Comparison of ENCODE assay signal across 7 mouse cellular contexts in genomic region chr12:70825651-70826317, GRCm38 (mm10). TPM values are rescaled to one million over a fixed set of nuclear protein-coding genes. Genes with fewer than 3 reads are reported as not detected.
DNase-seq lines count a peak whose midpoint lies in the region; ATAC-seq and TF ChIP-seq lines count a peak whose summit lies in the region.

No protein-coding gene starts in this region.

- DNase-seq in thymus, adult 2 months, result no peak
- no peak for DNase-seq in thymus, postnatal 14 days
- peak; percentile 63 for DNase-seq in brain, embryonic 14.5 days (ENCODE audit: low read depth)

- peak overlapping the region; percentile 75 for H3K9ac ChIP-seq in forebrain, embryonic 16.5 days (replicated peaks; ENCODE audit: low read depth, low read length)
- H3K9ac ChIP-seq in intestine, postnatal 0 days (ENCODE audit: low read depth, low read length), result peak overlapping the region; percentile 81
- peak overlapping the region; percentile 92 for H3K9ac ChIP-seq in lung, embryonic 16.5 days (ENCODE audit: low read length)

- peak overlapping the region; percentile 75 for H3K4me3 ChIP-seq in thymus, adult 2 months (ENCODE audit: control insufficient read depth, insufficient read depth, low read length)
- peak overlapping the region; percentile 73 for H3K4me3 ChIP-seq in forebrain, embryonic 16.5 days (replicated peaks; ENCODE audit: low read length)
- peak overlapping the region; percentile 78 for H3K4me3 ChIP-seq in intestine, postnatal 0 days (ENCODE audit: low read depth, low read length)
- peak overlapping the region; percentile 73 for H3K4me3 ChIP-seq in lung, embryonic 16.5 days (ENCODE audit: low read length)
- peak overlapping the region; percentile 68 for H3K4me3 ChIP-seq in small intestine, adult 2 months (ENCODE audit: low read depth, low read length)

- TF ChIP-seq CTCF in thymus, adult 2 months (IDR thresholded peaks at IDR 0.05; ENCODE audit: borderline replicate concordance, control insufficient read depth, extremely low read depth, insufficient read depth, low read length, poor library complexity), result peak; percentile 79; the same call in 1 of the 2 replicates
- TF ChIP-seq CTCF in brain, embryonic 14.5 days (IDR thresholded peaks at IDR 0.05; ENCODE audit: borderline replicate concordance, extremely low read depth, insufficient read depth, insufficient read length), result peak; percentile 53; the same call in 1 of the 2 replicates
- TF ChIP-seq CTCF in intestine, postnatal 0 days (IDR thresholded peaks at IDR 0.05; ENCODE audit: low read depth), result no peak; the same call in none of the 2 replicates
- no peak; the same call in 1 of the 2 replicates for TF ChIP-seq CTCF in small intestine, adult 2 months (IDR thresholded peaks at IDR 0.05; ENCODE audit: extremely low read depth, insufficient read length, insufficient replicate concordance, low read depth, low read length)

- no peak; the same call in 1 of the 2 replicates for TF ChIP-seq POLR2A in thymus, adult 2 months (IDR thresholded peaks at IDR 0.05; ENCODE audit: control insufficient read depth, extremely low read depth, insufficient read depth, low read length, poor library complexity)
- TF ChIP-seq POLR2A in brain, embryonic 14.5 days (IDR thresholded peaks at IDR 0.05; ENCODE audit: borderline replicate concordance, extremely low read depth, insufficient read depth, insufficient read length, poor library complexity, severe bottlenecking), result no peak
- TF ChIP-seq POLR2A in small intestine, adult 2 months (IDR thresholded peaks at IDR 0.05; ENCODE audit: low read depth, low read length), result no peak

- peaks cover 9% of the 10 kb centered on the region for H3K4me1 ChIP-seq in thymus, adult 2 months (replicated peaks; ENCODE audit: control insufficient read depth, insufficient read depth, low read length)
- H3K4me1 ChIP-seq in forebrain, embryonic 16.5 days (replicated peaks; ENCODE audit: control insufficient read depth, insufficient read depth, low read length), result peaks cover 21% of the 10 kb centered on the region
- H3K4me1 ChIP-seq in intestine, postnatal 0 days (replicated peaks; ENCODE audit: control insufficient read depth, insufficient read depth, low read length), result no peaks in the 10 kb centered on the region; the same call in 1 of the 2 replicates
- peaks cover 13% of the 10 kb centered on the region for H3K4me1 ChIP-seq in lung, embryonic 16.5 days (replicated peaks; ENCODE audit: control insufficient read depth, insufficient read depth, low read length)
- H3K4me1 ChIP-seq in small intestine, adult 2 months (ENCODE audit: control insufficient read depth, insufficient read depth, insufficient read length, low read length), result peaks cover 3% of the 10 kb centered on the region

- H3K9me3 ChIP-seq in forebrain, embryonic 16.5 days (ENCODE audit: control insufficient read depth, low read length), result no peaks in the 10 kb centered on the region
- no peaks in the 10 kb centered on the region for H3K9me3 ChIP-seq in intestine, postnatal 0 days (ENCODE audit: control insufficient read depth)
- no peaks in the 10 kb centered on the region for H3K9me3 ChIP-seq in lung, embryonic 16.5 days (ENCODE audit: control insufficient read depth, low read length)

- H3K4me2 ChIP-seq in forebrain, embryonic 16.5 days (ENCODE audit: low read length), result peak overlapping the region; percentile 79
- peak overlapping the region; percentile 87 for H3K4me2 ChIP-seq in intestine, postnatal 0 days (replicated peaks; ENCODE audit: low read depth)
- H3K4me2 ChIP-seq in lung, embryonic 16.5 days (ENCODE audit: low read depth, low read length), result peak overlapping the region; percentile 86

- H3K27me3 ChIP-seq in thymus, adult 2 months (ENCODE audit: control insufficient read depth, insufficient read depth, low read length), result no peaks in the 10 kb centered on the region
- H3K27me3 ChIP-seq in forebrain, embryonic 16.5 days (replicated peaks; ENCODE audit: control insufficient read depth, insufficient read depth, low read length), result no peaks in the 10 kb centered on the region
- no peaks in the 10 kb centered on the region for H3K27me3 ChIP-seq in intestine, postnatal 0 days (replicated peaks; ENCODE audit: control insufficient read depth, insufficient read depth, low read length)
- H3K27me3 ChIP-seq in lung, embryonic 16.5 days (ENCODE audit: control insufficient read depth, insufficient read depth, low read depth, low read length), result no peaks in the 10 kb centered on the region
- no peaks in the 10 kb centered on the region for H3K27me3 ChIP-seq in small intestine, adult 2 months (ENCODE audit: control insufficient read depth, insufficient read depth, low read length)

- peak overlapping the region; percentile 71 for H3K27ac ChIP-seq in thymus, adult 2 months (ENCODE audit: control insufficient read depth, insufficient read depth, low read length)
- H3K27ac ChIP-seq in forebrain, embryonic 16.5 days (ENCODE audit: low read length), result peak overlapping the region; percentile 94
- H3K27ac ChIP-seq in intestine, postnatal 0 days (ENCODE audit: low read depth, low read length), result peak overlapping the region; percentile 87
- H3K27ac ChIP-seq in lung, embryonic 16.5 days (ENCODE audit: low read length), result peak overlapping the region; percentile 99
- H3K27ac ChIP-seq in small intestine, adult 2 months (ENCODE audit: insufficient read depth, low read depth, low read length), result peak overlapping the region; percentile 33

- WGBS in thymus, adult 2 months, result under 1% methylated on average over 55 of the region's 55 CpGs
- WGBS in forebrain, embryonic 16.5 days, result under 1% methylated on average over 55 of the region's 55 CpGs
- WGBS in intestine, postnatal 0 days, result under 1% methylated on average over 54 of the region's 55 CpGs
- 0% methylated on average over 55 of the region's 55 CpGs for WGBS in lung, embryonic 16.5 days
- under 1% methylated on average over 55 of the region's 55 CpGs for WGBS in small intestine, adult 2 months

- H3K36me3 ChIP-seq in thymus, adult 2 months (ENCODE audit: control insufficient read depth, insufficient read depth, low read length), result no peaks in the 10 kb centered on the region
- H3K36me3 ChIP-seq in forebrain, embryonic 16.5 days (ENCODE audit: control insufficient read depth, insufficient read depth), result no peaks in the 10 kb centered on the region
- no peaks in the 10 kb centered on the region for H3K36me3 ChIP-seq in intestine, postnatal 0 days (ENCODE audit: control insufficient read depth, insufficient read depth)
- no peaks in the 10 kb centered on the region for H3K36me3 ChIP-seq in lung, embryonic 16.5 days (ENCODE audit: control insufficient read depth, insufficient read depth, low read length)
- H3K36me3 ChIP-seq in small intestine, adult 2 months (ENCODE audit: control insufficient read depth, insufficient read depth, low read length), result no peaks in the 10 kb centered on the region

- 0 out of 2 replicates have a peak, but pooled peaks have one; percentile 0 for ATAC-seq in forebrain, embryonic 16.5 days
- peak; percentile 44 for ATAC-seq in intestine, postnatal 0 days
- ATAC-seq in lung, embryonic 16.5 days (ENCODE audit: low read depth), result peak; percentile 49

RNA-seq across cellular contexts. Expression of gene Frmd6, which starts 0.5 kb away (rescaled TPM):
- polyA plus RNA-seq in thymus, adult 2 months (2012; rRNA removed), result 21.2 and 22.2 TPM in 2 replicates
- 10.6 and 13.2 TPM in 2 replicates for polyA plus RNA-seq in brain, embryonic 14.5 days (2012; rRNA removed)
- 12.5 and 16.6 TPM in 2 replicates for polyA plus RNA-seq in forebrain, embryonic 16.5 days (2015; fragmentation: Nextera tagmentation; extraction: Ambion mirVana)
- 5.9 and 6.3 TPM in 2 replicates for polyA plus RNA-seq in intestine, postnatal 0 days (2015; fragmentation: Nextera tagmentation; extraction: Ambion mirVana)
- 36.4 and 38.9 TPM in 2 replicates for polyA plus RNA-seq in lung, embryonic 16.5 days (2015; fragmentation: Nextera tagmentation; extraction: Ambion mirVana)
- 3.0 and 3.4 TPM in 2 replicates for polyA plus RNA-seq in small intestine, adult 2 months (2012; rRNA removed)

Comparison
In these comparisons a context has a peak if more than half of its experiments do, and no peak if none do; other contexts are left out.
1. H3K27ac ChIP-seq: peak in every context shown above with its lines; median percentile 99 in lung, embryonic 16.5 days; 94 in forebrain, embryonic 16.5 days; 87 in intestine, postnatal 0 days; 71 in thymus, adult 2 months; 33 in small intestine, adult 2 months.
2. CTCF ChIP-seq: peak in thymus, adult 2 months (single experiment) and brain, embryonic 14.5 days (single experiment); none in intestine, postnatal 0 days (single experiment) and small intestine, adult 2 months (single experiment).
3. Peak in every context shown above with its lines, with median percentiles within 50 percentile points of each other: H3K4me3 ChIP-seq, ATAC-seq, H3K4me2 ChIP-seq and H3K9ac ChIP-seq.